Mouse (Mus musculus): Measurements from ENCODE around the gene Spata31d1a.

GRCm38 (mm10) chr13:59657781-59658180, 52.3 kb downstream of the Spata31d1a start:
- TF ChIP-seq CTCF (IDR thresholded peaks at IDR 0.05; ENCODE audit: low read depth, low read length) (no peak), POLR2AphosphoS5 (IDR thresholded peaks at IDR 0.05; ENCODE audit: insufficient replicate concordance, low read depth, low read length) (no peak), TAL1 (conservative IDR thresholded peaks at IDR 0.05; ENCODE audit: low read depth, low read length) (no peak), GATA1 (IDR thresholded peaks at IDR 0.05; ENCODE audit: borderline replicate concordance, low read length) (no peak)

Measured in G1E (cell line).